Mouse (Mus musculus): ENCODE results near the gene Pde8a.

Pde8a gene

GRCm38 (mm10) chr7:81281240-81281639 lies 67.8 kb downstream of the Pde8a start:
- DNase-seq, result no peak

- no peak for DNase-seq
Measured at GRCm38 (mm10) chr7:81286456-81286855, 73.1 kb downstream of the Pde8a start.

GRCm38 (mm10) chr7:81286946-81287345 lies 73.5 kb downstream of the Pde8a start:
- no peak for DNase-seq

DNA sequence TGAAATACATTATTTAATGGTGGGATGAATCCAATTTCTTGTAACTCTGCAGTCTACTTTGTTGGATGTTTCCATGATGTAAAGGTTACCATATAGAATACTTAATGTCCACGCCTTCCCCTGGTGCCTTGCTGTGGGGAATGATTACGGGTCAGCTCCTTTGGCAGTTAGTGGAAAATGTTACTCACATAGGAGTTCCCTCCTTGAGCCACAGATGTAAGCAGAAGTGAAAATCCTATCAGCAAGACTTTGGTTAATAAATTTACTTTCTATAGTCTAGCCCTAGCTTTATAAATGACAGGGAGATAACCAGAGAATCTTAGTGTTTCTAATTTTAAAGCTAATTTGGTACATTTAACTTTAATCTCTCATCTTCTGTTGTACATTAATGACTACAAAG lies 81.8 kb downstream of the Pde8a start:
- no peak for DNase-seq

GRCm38 (mm10) chr7:81298206-81298605 lies 84.8 kb downstream of the Pde8a start:
- no peak for DNase-seq

DNA sequence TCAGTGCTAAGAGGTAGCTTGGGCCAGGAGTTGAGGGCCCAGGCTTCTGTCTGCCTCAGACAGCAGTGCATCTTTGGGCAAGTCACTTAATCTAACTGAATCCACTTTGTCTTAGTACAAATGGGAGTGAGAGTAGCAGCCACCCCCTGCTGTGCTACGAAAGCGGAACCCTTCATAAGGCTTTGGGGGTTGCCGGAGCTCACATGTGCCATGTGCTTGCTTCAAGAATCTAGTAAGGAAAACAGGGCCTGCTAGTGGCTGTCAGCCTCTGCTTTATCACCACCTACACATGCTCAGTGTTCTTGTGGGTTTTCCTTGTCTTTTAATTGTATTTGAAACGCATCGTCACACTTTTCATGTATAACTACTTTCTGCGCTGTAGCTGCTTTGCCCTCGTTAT lies 87.9 kb downstream of the Pde8a start:
- DNase-seq, result no peak

GRCm38 (mm10) chr7:81303682-81304081 lies 90.3 kb downstream of the Pde8a start:
- DNase-seq, result no peak

DNA sequence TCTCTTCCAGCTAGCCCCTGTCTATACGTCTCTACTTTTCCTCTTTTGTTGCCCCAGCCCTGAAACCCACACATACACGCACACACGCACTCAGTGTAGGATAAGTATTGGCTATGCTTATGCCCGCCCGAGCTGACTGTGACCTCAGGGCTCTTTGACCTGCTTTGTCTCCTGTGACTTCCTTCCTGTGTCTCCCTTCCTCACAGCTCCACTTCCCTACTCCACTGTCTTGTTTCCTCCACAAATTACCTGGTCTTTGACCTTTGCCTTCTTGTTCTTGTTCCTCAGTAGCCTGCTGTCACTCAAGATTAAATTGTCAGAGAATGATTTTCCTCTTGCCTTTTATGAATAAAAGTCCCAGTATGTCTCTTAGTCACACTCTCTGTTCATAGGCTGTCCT lies 90.7 kb downstream of the Pde8a start:
- DNase-seq, result no peak

- peak; percentile 22 for DNase-seq
Measured at GRCm38 (mm10) chr7:81304675-81305074, 91.3 kb downstream of the Pde8a start.

DNA sequence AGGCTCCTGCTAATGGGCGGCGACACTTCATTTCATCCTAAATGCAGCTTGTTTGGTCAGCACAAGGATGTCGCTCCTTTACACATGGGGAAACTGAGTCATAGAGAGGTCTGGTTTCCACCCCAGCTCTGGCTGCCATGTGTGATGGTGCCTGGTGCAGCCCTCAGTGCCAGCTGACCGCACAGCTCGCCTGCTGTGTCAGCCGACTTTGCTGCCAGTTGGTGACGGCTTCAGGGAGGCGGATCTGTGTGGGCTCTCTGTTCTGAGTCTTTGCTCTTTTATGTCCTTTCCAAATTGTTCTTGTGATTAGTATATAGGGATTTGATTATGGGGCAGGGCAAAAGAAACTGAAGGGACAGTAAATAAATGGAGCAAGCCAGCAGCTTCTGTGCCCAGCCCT lies 94.3 kb downstream of the Pde8a start:
- DNase-seq, result peak; percentile 11

DNA sequence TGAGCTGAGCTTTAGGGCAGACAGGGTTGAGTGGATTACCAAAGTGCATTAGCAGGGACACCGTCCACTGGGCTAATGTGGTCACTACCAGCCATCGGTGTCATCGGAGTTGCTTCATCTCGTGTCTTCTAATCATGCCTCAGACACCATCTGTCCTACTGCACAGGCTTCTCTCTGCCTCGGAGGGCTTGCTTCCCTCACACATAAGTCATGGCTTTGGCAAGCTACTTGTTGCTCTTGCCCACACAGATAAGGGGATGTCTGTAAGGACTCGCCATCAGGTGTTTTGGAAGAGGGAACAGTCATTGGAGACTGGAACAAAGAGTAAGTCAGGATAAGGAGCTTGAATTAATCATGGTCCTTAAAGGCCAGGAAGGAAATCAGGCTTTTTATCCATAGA lies 95.9 kb downstream of the Pde8a start:
- DNase-seq, result no peak

DNA sequence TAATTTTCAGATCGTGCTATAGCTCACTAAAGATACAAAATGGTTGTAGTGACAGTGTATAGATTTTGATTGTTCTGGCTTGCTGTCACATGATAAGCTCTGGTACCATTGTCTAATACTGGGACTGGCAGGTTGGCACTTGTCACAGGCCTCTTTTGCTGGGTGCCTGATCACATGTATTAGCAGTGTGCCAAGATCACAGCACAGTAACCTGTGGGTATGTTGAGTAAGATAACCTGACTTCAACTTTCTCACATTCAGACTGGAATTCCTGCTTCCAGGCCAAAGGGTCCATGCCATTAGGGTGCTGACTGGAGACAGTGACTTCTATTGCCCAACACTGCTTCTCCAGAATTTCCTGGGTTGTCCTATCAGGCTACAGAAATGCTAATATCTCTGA lies 97.7 kb downstream of the Pde8a start:
- no peak for DNase-seq

DNA sequence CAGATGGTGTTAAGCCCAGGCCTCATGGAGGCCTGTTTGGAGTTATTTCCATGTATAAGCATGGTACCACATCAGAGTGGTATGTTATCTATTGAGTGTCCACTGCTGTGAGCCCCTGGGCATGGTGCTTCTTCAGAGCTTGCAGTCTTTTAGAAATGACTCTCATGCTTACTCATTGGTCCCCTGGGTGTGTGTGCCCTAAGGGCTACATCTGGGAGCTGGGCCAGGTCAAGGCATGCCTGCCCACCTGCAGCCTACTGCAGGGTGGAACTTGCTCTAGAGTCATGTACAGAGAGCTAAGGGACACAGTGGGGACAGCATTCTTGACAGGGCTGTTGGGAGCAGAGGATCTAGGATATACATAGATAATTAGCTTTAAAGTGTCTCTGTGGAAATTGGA lies 98.2 kb downstream of the Pde8a start:
- DNase-seq, result no peak

GRCm38 (mm10) chr7:81315583-81315982 lies 102.2 kb downstream of the Pde8a start:
- DNase-seq, result no peak

DNA sequence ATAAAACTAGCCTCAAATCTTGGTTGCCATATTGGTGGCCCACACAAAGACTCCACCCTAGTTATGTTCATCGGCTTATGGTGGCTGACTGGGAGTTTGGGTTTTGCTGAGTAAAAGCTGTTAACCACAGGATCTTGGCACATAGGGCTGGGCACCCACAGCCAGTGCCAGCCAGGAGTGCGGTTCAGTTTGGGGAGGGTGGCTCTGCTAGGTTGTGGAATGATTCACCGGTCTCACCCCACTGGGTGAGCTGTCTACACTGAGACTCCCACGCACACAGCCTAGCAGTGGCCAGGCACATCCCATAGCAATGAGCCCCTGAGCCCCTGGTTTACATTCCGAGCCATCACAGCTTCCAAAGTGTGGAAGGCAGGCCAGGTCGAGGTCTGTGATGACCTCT lies 106.4 kb downstream of the Pde8a start:
- DNase-seq, result no peak

DNA sequence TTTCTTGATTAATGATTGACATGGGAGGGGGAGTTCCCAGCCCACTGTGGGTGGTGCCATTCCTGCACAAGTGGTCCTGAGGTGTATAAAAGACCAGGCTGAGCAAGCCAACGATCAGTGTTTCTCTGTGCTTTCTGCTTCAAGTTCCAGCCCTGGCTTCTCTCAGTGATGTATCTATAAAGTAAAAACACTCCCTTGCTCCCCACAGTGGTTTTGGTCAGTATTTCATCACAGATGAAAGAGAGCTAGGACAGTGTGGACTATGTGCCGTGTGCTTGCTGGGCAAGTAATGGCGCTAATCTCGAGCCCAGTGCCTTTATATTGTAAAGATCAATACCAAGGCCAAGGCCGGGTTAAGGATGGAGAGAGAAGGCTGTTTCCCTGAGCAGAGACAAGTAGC lies 108.4 kb downstream of the Pde8a start:
- no peak for DNase-seq

GRCm38 (mm10) chr7:81326043-81326442 lies 112.6 kb downstream of the Pde8a start:
- DNase-seq, result no peak

- no peak for DNase-seq
Measured at GRCm38 (mm10) chr7:81326859-81327258, 113.5 kb downstream of the Pde8a start.

GRCm38 (mm10) chr7:81327661-81328060 lies 114.3 kb downstream of the Pde8a start:
- no peak for DNase-seq

DNA sequence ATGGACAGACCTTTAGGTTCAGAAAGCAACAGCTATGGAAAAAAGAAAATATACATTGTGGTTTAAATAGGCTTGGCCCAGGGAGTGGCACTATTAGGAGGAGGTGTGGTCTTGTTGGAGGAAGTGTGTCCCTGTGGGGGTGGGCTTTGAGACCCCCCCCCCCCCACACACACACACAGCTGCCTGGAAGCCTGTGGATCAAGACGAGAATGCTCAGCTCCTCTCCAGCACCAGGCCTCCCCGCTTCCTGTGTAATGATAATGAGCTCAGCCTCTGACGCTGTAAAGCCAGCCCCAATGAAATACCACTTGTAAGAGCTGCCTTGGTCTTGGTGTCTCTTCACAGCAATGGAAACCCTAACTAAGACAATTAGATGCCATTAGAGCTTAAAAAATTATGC lies 117.4 kb downstream of the Pde8a start:
- DNase-seq, result no peak

DNA sequence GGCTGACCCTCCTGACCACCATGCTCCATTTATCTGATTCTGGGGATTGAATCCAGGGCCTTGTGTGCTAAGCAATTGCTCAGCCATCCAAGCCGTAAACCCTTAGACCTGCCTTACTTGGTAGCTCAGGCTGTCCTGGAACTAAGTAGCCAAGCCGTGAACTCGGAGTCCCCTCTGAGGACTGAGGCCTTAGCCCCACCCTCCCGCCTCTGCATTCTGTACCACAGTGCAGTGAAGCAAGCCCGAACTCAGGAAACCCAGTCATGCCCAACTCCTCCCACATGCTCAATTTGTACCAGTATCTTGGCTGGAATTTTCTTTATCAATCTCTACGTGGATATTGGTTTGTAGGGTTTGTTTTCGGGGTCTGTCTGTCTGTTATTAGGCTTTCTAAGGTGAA lies 118.5 kb downstream of the Pde8a start:
- no peak for DNase-seq

DNA sequence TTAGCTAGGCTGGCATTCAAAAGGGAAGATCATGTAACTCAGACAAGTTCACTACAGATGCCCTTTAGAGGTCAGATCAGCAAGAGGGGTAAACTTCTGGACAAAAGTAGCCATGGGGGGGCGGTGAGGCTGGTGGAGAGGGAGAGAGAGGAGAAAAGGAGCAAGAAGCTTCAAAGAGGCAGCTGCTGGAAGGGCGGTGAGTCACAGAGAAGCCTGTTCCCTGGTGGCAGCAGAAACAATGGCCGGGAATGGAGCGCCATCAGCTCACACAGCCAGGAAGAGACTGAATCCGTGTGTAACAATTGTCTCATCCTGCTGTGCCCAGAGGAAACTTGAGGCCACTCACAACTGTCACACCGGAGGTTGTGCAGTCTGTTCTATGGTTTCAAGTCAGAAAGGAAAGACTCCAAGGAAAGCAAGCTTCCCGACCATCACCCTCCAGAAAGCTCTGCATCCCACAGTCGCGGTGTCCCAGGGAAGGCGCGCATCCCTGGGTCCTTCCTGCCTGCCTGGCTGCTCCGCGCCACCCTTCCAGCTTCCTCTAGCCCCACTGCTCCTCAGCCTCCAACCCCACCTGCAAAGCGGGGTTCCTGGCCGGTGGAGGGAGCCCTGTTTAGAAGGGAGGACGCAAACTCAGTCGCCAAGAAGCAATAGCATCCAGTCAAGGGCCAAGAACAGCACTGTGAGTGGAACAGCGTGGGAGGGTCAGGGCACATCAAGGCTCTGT lies 122.5 kb downstream of the Pde8a start:
- no peak for DNase-seq

GRCm38 (mm10) chr7:81336432-81336786 lies 123.0 kb downstream of the Pde8a start:
- no peak for DNase-seq

GRCm38 (mm10) chr7:81337785-81338521 lies 124.6 kb downstream of the Pde8a start:
- no peak for DNase-seq

- no peak for DNase-seq
Measured at GRCm38 (mm10) chr7:81338522-81338873, 125.1 kb downstream of the Pde8a start.
